Mouse (Mus musculus): ENCODE results near the gene Mrgpra4.

The Mrgpra4 gene

DNA sequence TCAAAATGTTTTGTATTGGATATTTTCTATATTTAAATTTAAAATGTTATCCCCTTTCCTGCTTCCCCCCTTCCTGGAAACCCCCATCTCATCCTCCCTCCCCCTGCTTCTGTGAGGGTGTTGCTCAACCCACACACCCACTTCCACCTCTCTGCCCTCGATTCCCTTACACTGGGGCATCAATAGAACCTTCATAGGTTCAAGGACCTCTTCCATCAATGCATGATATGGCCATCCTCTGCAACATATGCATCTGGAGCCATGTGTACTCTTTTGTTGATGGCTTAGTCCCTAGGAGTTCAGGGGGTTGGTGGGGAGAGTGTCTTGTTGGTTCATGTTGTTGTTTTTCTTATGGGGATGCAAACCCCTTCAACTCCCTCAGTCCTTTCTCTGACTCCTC, at the start of gene Mrgpra4:
TSS of gene Mrgpra4 (minus strand) at position 101 of the 400 bp plus-strand sequence.
- no peak for DNase-seq

GRCm38 (mm10) chr7:48027497-48027896, 45.6 kb upstream of the Mrgpra4 start, which contains the start of gene Mrgprx1:
Mrgprx1 (minus strand) TSS chr7:48027597.
- DNase-seq: no peak

DNA sequence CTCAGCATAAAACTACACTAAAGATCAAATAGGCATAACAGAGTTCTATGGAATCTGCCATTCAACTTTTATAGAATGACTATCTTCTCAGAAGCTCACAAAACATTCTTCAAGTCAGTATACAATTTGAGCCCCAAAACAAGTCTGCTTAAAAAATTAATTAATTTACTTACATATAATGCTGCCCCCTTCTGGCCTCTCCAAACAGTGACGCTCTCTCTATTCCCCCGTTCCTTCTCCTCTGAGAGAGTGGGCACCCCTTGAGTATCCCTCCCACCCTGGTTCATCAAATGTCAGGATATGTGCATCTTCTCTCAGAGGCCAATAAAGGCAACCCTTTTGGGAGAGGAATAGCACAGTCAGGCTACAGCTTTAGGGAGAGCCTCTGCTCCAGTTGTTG, 36.0 kb upstream of the Mrgpra4 start:
- no peak for DNase-seq

- DNase-seq: no peak
Measured at GRCm38 (mm10) chr7:47995689-47996088, 13.8 kb upstream of the Mrgpra4 start.

DNA sequence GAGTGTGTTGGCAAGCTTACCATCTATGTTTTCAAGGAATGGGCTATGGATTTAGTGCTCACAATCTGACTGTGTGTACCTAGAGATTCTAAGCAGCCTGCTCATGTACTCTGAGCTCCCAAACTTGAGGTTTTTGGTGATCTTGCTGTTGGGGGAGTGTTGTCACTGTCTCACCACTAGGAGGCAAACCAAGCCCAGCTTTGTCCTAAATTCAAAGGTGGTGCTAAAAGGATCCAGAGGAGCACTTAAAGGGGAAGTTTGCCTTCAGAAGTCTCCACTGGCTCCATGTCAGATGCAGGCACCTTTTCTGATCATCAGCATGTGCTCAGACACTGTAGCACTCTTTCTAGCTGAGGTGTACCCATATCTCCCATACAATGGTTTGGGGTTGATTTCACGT, 4.9 kb upstream of the Mrgpra4 start:
- no peak for DNase-seq
